Mouse (Mus musculus) heart, postnatal 0 days (tissue): ENCODE data around the gene Dvl2.

Source experiments
- CTCF ChIP-seq: IDR thresholded peaks from 2 replicates; pipeline ENCODE4 v1.5.1; 2016; ENCODE audit warnings: antibody characterized with exemption, control low read depth, low read depth
- EP300 ChIP-seq: IDR thresholded peaks from 2 replicates; pipeline ENCODE4 v1.6.1; 2016; ENCODE audit warnings: antibody characterized with exemption, low read depth

DNA sequence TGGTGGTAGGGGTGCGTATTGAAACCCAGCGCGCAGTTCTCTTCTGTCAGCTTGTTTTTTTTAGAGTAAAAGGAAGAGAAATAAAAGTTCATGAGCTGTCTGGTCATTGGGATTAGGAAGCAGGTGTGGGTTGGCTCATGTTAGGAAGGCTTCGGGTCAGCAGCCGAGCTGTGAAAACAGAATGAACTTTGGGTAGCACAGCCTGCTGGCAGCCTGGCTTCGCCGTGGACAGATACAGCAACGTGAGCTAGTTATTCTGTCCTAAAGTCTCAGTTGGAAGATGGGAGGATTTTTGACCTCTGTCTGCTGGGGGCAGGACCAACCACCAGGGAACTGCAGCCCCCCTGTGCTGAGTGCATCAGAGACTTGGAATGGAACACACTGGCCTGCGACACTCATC, 57.4 kb downstream of the Dvl2 start:
- no peak for TF ChIP-seq CTCF
- TF ChIP-seq EP300: no peak
